Mouse (Mus musculus): ENCODE measurements around the gene Trmt10a.

Trmt10a gene

GRCm38 (mm10) chr3:138162553-138163183 lies 19.4 kb downstream of the Trmt10a start:
- H3K36me3 ChIP-seq (ENCODE audit: insufficient read depth, low read length), result no peaks in the 10 kb centered on the region
- H3K27me3 ChIP-seq (ENCODE audit: insufficient read depth, low read length), result no peaks in the 10 kb centered on the region
- no peak overlapping the region for H3K4me3 ChIP-seq (replicated peaks; ENCODE audit: low read length)
- H3K4me1 ChIP-seq (replicated peaks; ENCODE audit: low read depth, low read length), result peaks cover 9% of the 10 kb centered on the region
- no peak for TF ChIP-seq NANOG (IDR thresholded peaks at IDR 0.05; ENCODE audit: borderline replicate concordance, low read length)
- TF ChIP-seq CTCF (conservative IDR thresholded peaks at IDR 0.05; ENCODE audit: low read length), result no peak
- no peak for TF ChIP-seq POU5F1 (IDR thresholded peaks at IDR 0.05; ENCODE audit: borderline replicate concordance, low read length)
- H3K9me3 ChIP-seq (ENCODE audit: low read length), result no peaks in the 10 kb centered on the region

- Histone ChIP-seq H3K9me3 (ENCODE audit: low read length) (no peaks in the 10 kb centered on the region), H3K27me3 (ENCODE audit: insufficient read depth, low read length) (peaks cover 11% of the 10 kb centered on the region; the same call in 1 of the 2 replicates), H3K4me1 (replicated peaks; ENCODE audit: low read depth, low read length) (no peaks in the 10 kb centered on the region; the same call in 1 of the 2 replicates), H3K36me3 (ENCODE audit: insufficient read depth, low read length) (no peaks in the 10 kb centered on the region), H3K4me3 (replicated peaks; ENCODE audit: low read length) (no peak overlapping the region)
- TF ChIP-seq POU5F1 (IDR thresholded peaks at IDR 0.05; ENCODE audit: borderline replicate concordance, low read length), result no peak
- TF ChIP-seq CTCF (conservative IDR thresholded peaks at IDR 0.05; ENCODE audit: low read length), result no peak
- no peak for TF ChIP-seq NANOG (IDR thresholded peaks at IDR 0.05; ENCODE audit: borderline replicate concordance, low read length)
Observed at GRCm38 (mm10) chr3:138173291-138173690, 30.0 kb downstream of the Trmt10a start.

GRCm38 (mm10) chr3:138175551-138175950 lies 32.3 kb downstream of the Trmt10a start:
- H3K9me3 ChIP-seq (ENCODE audit: low read length), result no peaks in the 10 kb centered on the region
- H3K36me3 ChIP-seq (ENCODE audit: insufficient read depth, low read length), result no peaks in the 10 kb centered on the region
- no peak overlapping the region for H3K4me3 ChIP-seq (replicated peaks; ENCODE audit: low read length)
- peaks cover 11% of the 10 kb centered on the region; the same call in 1 of the 2 replicates for H3K27me3 ChIP-seq (ENCODE audit: insufficient read depth, low read length)
- no peaks in the 10 kb centered on the region; the same call in 1 of the 2 replicates for H3K4me1 ChIP-seq (replicated peaks; ENCODE audit: low read depth, low read length)
- no peak for TF ChIP-seq NANOG (IDR thresholded peaks at IDR 0.05; ENCODE audit: borderline replicate concordance, low read length)
- no peak for TF ChIP-seq POU5F1 (IDR thresholded peaks at IDR 0.05; ENCODE audit: borderline replicate concordance, low read length)
- no peak for TF ChIP-seq CTCF (conservative IDR thresholded peaks at IDR 0.05; ENCODE audit: low read length)

- Histone ChIP-seq H3K27me3 (ENCODE audit: insufficient read depth, low read length) (no peaks in the 10 kb centered on the region), H3K4me3 (replicated peaks; ENCODE audit: low read length) (no peak overlapping the region), H3K4me1 (replicated peaks; ENCODE audit: low read depth, low read length) (no peaks in the 10 kb centered on the region), H3K36me3 (ENCODE audit: insufficient read depth, low read length) (no peaks in the 10 kb centered on the region), H3K9me3 (ENCODE audit: low read length) (no peaks in the 10 kb centered on the region)
- TF ChIP-seq CTCF (conservative IDR thresholded peaks at IDR 0.05; ENCODE audit: low read length) (no peak), POU5F1 (IDR thresholded peaks at IDR 0.05; ENCODE audit: borderline replicate concordance, low read length) (no peak), NANOG (IDR thresholded peaks at IDR 0.05; ENCODE audit: borderline replicate concordance, low read length) (no peak)
Observed at GRCm38 (mm10) chr3:138182019-138182418, 38.8 kb downstream of the Trmt10a start.

GRCm38 (mm10) chr3:138183371-138183770 lies 40.1 kb downstream of the Trmt10a start:
- no peak for TF ChIP-seq POU5F1 (IDR thresholded peaks at IDR 0.05; ENCODE audit: borderline replicate concordance, low read length)
- no peak for TF ChIP-seq NANOG (IDR thresholded peaks at IDR 0.05; ENCODE audit: borderline replicate concordance, low read length)
- TF ChIP-seq CTCF (conservative IDR thresholded peaks at IDR 0.05; ENCODE audit: low read length), result no peak
- Histone ChIP-seq H3K4me1 (replicated peaks; ENCODE audit: low read depth, low read length) (no peaks in the 10 kb centered on the region), H3K9me3 (ENCODE audit: low read length) (no peaks in the 10 kb centered on the region), H3K4me3 (replicated peaks; ENCODE audit: low read length) (no peak overlapping the region), H3K36me3 (ENCODE audit: insufficient read depth, low read length) (no peaks in the 10 kb centered on the region), H3K27me3 (ENCODE audit: insufficient read depth, low read length) (no peaks in the 10 kb centered on the region)

GRCm38 (mm10) chr3:138185290-138185689 lies 42.0 kb downstream of the Trmt10a start:
- Histone ChIP-seq H3K4me1 (replicated peaks; ENCODE audit: low read depth, low read length) (no peaks in the 10 kb centered on the region), H3K4me3 (replicated peaks; ENCODE audit: low read length) (no peak overlapping the region), H3K36me3 (ENCODE audit: insufficient read depth, low read length) (no peaks in the 10 kb centered on the region), H3K9me3 (ENCODE audit: low read length) (no peaks in the 10 kb centered on the region), H3K27me3 (ENCODE audit: insufficient read depth, low read length) (no peaks in the 10 kb centered on the region)
- no peak for TF ChIP-seq CTCF (conservative IDR thresholded peaks at IDR 0.05; ENCODE audit: low read length)
- no peak for TF ChIP-seq POU5F1 (IDR thresholded peaks at IDR 0.05; ENCODE audit: borderline replicate concordance, low read length)
- no peak for TF ChIP-seq NANOG (IDR thresholded peaks at IDR 0.05; ENCODE audit: borderline replicate concordance, low read length)

GRCm38 (mm10) chr3:138185995-138186930 lies 43.0 kb downstream of the Trmt10a start:
- H3K27me3 ChIP-seq (ENCODE audit: insufficient read depth, low read length), result no peaks in the 10 kb centered on the region
- H3K36me3 ChIP-seq (ENCODE audit: insufficient read depth, low read length), result no peaks in the 10 kb centered on the region
- no peaks in the 10 kb centered on the region for H3K4me1 ChIP-seq (replicated peaks; ENCODE audit: low read depth, low read length)
- H3K9me3 ChIP-seq (ENCODE audit: low read length), result no peaks in the 10 kb centered on the region
- H3K4me3 ChIP-seq (replicated peaks; ENCODE audit: low read length), result no peak overlapping the region
- TF ChIP-seq CTCF (conservative IDR thresholded peaks at IDR 0.05; ENCODE audit: low read length) (no peak), POU5F1 (IDR thresholded peaks at IDR 0.05; ENCODE audit: borderline replicate concordance, low read length) (no peak), NANOG (IDR thresholded peaks at IDR 0.05; ENCODE audit: borderline replicate concordance, low read length) (no peak)

- Histone ChIP-seq H3K27me3 (ENCODE audit: insufficient read depth, low read length) (peaks cover under 1% of the 10 kb centered on the region; the same call in 1 of the 2 replicates), H3K36me3 (ENCODE audit: insufficient read depth, low read length) (no peaks in the 10 kb centered on the region)
- TF ChIP-seq CTCF (conservative IDR thresholded peaks at IDR 0.05; ENCODE audit: low read length) (no peak), POU5F1 (IDR thresholded peaks at IDR 0.05; ENCODE audit: borderline replicate concordance, low read length) (no peak), NANOG (IDR thresholded peaks at IDR 0.05; ENCODE audit: borderline replicate concordance, low read length) (no peak)
Observed at GRCm38 (mm10) chr3:138192260-138192659, 49.0 kb downstream of the Trmt10a start.

More at GRCm38 (mm10) chr3:138192260-138192659, 49.0 kb downstream of the Trmt10a start:
- no peak overlapping the region for H3K4me3 ChIP-seq (replicated peaks; ENCODE audit: low read length)
- H3K9me3 ChIP-seq (ENCODE audit: low read length), result no peaks in the 10 kb centered on the region
- H3K4me1 ChIP-seq (replicated peaks; ENCODE audit: low read depth, low read length), result peaks cover 15% of the 10 kb centered on the region; the same call in 1 of the 2 replicates
